Mouse (Mus musculus): ENCODE measurements around the gene Ces1f. TPM values are rescaled to one million over a fixed set of nuclear protein-coding genes. Genes with fewer than 3 reads are reported as not detected.

Gene Ces1f
- polyA plus RNA-seq, 1 experiment from 2014 or later, result not detected

Other genes with a start within 250 kb of the Ces1f start
- gene Ces1a, start 231.6 kb downstream of the Ces1f start, polyA plus RNA-seq (2015; fragmentation: Nextera tagmentation; extraction: Ambion mirVana), result not detected in 2 replicates
- not detected in 2 replicates for gene Ces1b, start 199.7 kb downstream of the Ces1f start, polyA plus RNA-seq (2015; fragmentation: Nextera tagmentation; extraction: Ambion mirVana)
- not detected in 2 replicates for gene Ces1c, start 148.5 kb downstream of the Ces1f start, polyA plus RNA-seq (2015; fragmentation: Nextera tagmentation; extraction: Ambion mirVana)
- gene Ces1d, start 81.9 kb downstream of the Ces1f start, polyA plus RNA-seq (2015; fragmentation: Nextera tagmentation; extraction: Ambion mirVana), result 0.19 and 0.32 TPM in 2 replicates
- not detected in 2 replicates for gene Ces1e, start 50.1 kb downstream of the Ces1f start, polyA plus RNA-seq (2015; fragmentation: Nextera tagmentation; extraction: Ambion mirVana)
- gene Ces1g, start 57.6 kb upstream of the Ces1f start, polyA plus RNA-seq (2015; fragmentation: Nextera tagmentation; extraction: Ambion mirVana), result not detected in 2 replicates
- gene Ces1h, start 100.0 kb upstream of the Ces1f start, polyA plus RNA-seq (2015; fragmentation: Nextera tagmentation; extraction: Ambion mirVana), result not detected in 2 replicates

Data from forebrain, embryonic 13.5 days (tissue).